Mouse (Mus musculus): ENCODE data around the gene Gpatch1. TPM values are rescaled to one million over a fixed set of nuclear protein-coding genes. Genes with fewer than 3 reads are reported as not detected.
"Not testable (repeated sequence)": the region's sequence is repeated elsewhere in the genome, so short reads cannot be mapped to it uniquely, and the experiment has no call there.

The Gpatch1 gene
- polyA plus RNA-seq, 1 experiment = 22.1 TPM

GRCm38 (mm10) chr7:35258294-35258693 is 59.9 kb downstream of the Gpatch1 start:
- DNase-seq (ENCODE audit: extremely low spot score in 1 of 2, low spot score in 1 of 2) = no peak

GRCm38 (mm10) chr7:35252041-35252558 is 66.1 kb downstream of the Gpatch1 start:
- peak; percentile 24 to 61 for DNase-seq (ENCODE audit: extremely low spot score in 1 of 2, low spot score in 1 of 2)

- not testable (repeated sequence) for DNase-seq (ENCODE audit: extremely low spot score in 1 of 2, low spot score in 1 of 2)
Measured at GRCm38 (mm10) chr7:35237935-35238334, 80.3 kb downstream of the Gpatch1 start.

DNA sequence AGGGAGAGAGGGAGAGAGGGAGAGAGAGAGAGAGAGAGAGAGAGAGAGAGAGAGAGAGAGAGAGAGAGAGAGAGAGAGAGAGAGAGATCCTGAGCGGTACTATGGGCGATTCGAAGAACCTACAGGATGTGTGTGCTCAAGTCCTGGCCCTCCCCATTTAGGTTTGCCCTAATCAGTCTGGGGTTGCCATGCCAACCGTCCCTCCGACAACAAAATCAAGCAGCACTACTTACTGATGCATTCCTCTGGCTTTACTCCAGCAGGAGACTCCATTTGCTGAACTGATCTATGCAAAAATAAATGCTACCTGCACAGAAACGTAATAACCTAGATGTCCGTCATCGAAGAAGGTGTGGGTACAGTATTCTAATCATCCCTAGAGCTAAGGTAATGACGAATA is 82.9 kb downstream of the Gpatch1 start:
- DNase-seq (ENCODE audit: extremely low spot score in 1 of 2, low spot score in 1 of 2) = peak; percentile 57 to 73

DNA sequence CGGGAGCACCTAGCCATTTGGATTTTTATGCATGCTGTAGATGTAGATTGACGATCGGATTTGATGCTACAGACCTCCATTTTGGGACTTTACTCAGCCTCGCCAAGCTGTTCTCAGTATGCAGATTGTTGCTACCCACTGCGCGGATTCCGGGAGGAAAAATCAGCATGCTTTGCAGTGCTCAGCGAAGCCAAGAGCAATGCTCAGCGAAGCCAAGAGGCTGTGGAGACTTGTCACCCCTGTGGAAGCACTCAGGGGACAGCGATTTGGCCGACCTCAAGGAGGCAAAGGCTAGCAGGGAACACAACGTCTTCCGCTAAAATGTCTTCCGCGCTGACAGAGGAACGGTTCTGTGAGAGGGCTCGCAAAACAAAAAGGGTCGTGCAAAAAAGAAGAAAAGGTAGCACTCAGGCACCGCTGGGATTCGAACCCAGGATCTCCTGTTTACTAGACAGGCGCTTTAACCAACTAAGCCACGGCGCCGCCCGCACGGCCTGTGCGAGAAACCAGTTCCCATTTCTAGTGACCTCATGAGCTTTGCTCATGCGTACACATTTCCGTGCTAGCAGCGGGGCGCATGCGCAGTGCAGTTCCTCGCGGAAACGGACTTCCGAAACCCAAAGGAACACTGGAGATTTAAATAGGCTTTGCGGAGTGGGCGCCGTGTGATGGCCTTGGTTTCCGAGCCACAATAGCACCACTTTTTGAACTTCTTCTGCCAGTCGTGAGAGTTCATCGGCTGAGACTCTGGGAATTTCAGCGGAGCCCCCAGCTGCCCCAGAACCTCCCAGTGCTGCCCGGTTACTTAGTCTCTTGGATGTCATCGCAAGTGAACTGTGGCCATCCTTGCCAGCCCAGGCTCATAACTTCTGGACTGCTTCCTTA is 83.6 kb downstream of the Gpatch1 start:
- peak; percentile 96 to 100 for DNase-seq (ENCODE audit: extremely low spot score in 1 of 2, low spot score in 1 of 2)

DNA sequence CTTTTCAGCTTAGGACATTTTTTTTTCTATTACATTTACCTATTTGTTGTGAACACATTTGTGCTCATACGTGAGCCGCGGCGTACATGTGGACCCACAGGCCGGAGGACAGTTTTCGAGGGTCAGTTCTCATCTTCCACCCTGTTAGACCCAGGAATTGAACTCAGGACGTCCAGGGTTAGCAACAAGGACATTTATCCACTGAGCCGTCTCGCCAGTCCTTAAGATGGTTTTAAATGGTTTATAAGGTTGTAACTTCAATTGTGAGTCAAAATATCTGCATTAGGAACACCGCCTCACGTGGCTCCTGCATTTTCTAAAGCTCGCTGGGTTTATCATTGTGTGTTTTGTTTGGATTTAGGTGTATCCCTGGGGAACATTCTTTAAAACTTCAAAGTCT is 84.4 kb downstream of the Gpatch1 start:
- DNase-seq (ENCODE audit: extremely low spot score in 1 of 2, low spot score in 1 of 2) = peak in 1 of 2 experiments; percentile 20

GRCm38 (mm10) chr7:35232796-35233455 is 85.3 kb downstream of the Gpatch1 start:
- DNase-seq (ENCODE audit: extremely low spot score in 1 of 2, low spot score in 1 of 2) = no peak

GRCm38 (mm10) chr7:35230333-35230732 is 87.9 kb downstream of the Gpatch1 start:
- no peak for DNase-seq (ENCODE audit: extremely low spot score in 1 of 2, low spot score in 1 of 2)

Other genes starting within 250 kb of the Gpatch1 start
- 5.3 and 5.7 TPM in 2 replicates for gene Cebpa, start 199.1 kb downstream of the Gpatch1 start, polyA plus RNA-seq (2012; rRNA removed)
- 53.4 and 55.8 TPM in 2 replicates for gene Slc7a10, start 132.1 kb downstream of the Gpatch1 start, polyA plus RNA-seq (2012; rRNA removed)
- 53.7 and 57.4 TPM in 2 replicates for gene Lrp3, start 102.9 kb downstream of the Gpatch1 start, polyA plus RNA-seq (2012; rRNA removed)
- 5.0 and 6.6 TPM in 2 replicates for gene Rhpn2, start 15.7 kb upstream of the Gpatch1 start, polyA plus RNA-seq (2012; rRNA removed)
- gene Faap24, start 78.4 kb upstream of the Gpatch1 start, polyA plus RNA-seq (2012; rRNA removed) = 5.5 and 5.6 TPM in 2 replicates
- gene Cep89, start 78.6 kb upstream of the Gpatch1 start, polyA plus RNA-seq (2012; rRNA removed) = 24.0 and 27.2 TPM in 2 replicates
- 0.04 and 0.34 TPM in 2 replicates for gene Slc7a9, start 130.4 kb upstream of the Gpatch1 start, polyA plus RNA-seq (2012; rRNA removed)
- 0.36 and 0.38 TPM in 2 replicates for gene Tdrd12, start 219.3 kb upstream of the Gpatch1 start, polyA plus RNA-seq (2012; rRNA removed)
- 129 and 140 TPM in 2 replicates for gene Nudt19, start 237.9 kb upstream of the Gpatch1 start, polyA plus RNA-seq (2012; rRNA removed)